Comparison of ENCODE assay signal across 8 mouse cellular contexts in the genomic region with DNA sequence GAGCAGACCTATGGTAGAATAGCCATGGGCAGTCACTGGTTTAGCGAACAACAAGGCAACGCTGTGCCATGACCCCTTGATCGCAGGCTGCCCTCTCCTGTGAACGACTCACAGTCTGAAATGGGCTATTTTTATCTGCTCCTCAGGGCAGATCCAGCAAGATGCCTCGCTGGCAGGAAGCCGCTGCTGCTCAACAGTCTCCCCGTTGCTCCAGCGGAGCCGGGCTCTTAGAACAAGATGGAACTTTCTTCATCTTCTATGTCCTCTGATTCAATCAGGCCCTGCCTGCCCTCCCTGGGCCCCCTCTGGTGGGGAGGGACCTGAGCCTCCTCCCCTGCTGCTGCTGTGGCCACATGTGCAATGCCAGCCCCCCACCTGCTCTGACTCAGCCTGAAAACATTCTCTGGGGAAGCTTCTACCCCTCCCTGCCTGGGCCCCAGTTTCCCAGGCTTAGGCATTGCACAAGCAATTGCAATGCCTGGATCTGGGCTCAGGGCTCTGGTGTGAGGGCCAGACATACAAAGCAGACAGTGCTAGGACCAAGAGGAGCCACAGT. TPM values are rescaled to one million over a fixed set of nuclear protein-coding genes. Genes with fewer than 3 reads are reported as not detected.
DNase-seq lines count a peak whose midpoint lies in the region; TF ChIP-seq lines count a peak whose summit lies in the region.

No protein-coding gene starts in this region.

- H3K27ac ChIP-seq in embryonic fibroblast, embryonic 13.5 days (ENCODE audit: insufficient read depth, low read length), result peak overlapping the region; percentile 96

- TF ChIP-seq POLR2A in embryonic fibroblast, embryonic 13.5 days (IDR thresholded peaks at IDR 0.05; ENCODE audit: low read depth, low read length), result no peak; the same call in none of the 2 replicates

- no peak for TF ChIP-seq CTCF in embryonic fibroblast, embryonic 13.5 days (IDR thresholded peaks at IDR 0.05; ENCODE audit: borderline replicate concordance, insufficient read depth, low read length)

- peak; percentile 9 for DNase-seq in kidney, adult 18-20 months
- DNase-seq in kidney, adult 11 months, result no peak
- peak; percentile 57 for DNase-seq in heart, postnatal 4 days
- peak; percentile 52 for DNase-seq in lung, postnatal 14 days
- peak; percentile 70 for DNase-seq in urinary bladder, postnatal 4 days (ENCODE audit: low spot score in 2 of 2)
- DNase-seq in layer of hippocampus, adult 11-12 months (ENCODE audit: low spot score), result no peak
- no peak for DNase-seq in T-cell, adult 2 months (ENCODE audit: low spot score)

- no peak overlapping the region for H3K4me3 ChIP-seq in embryonic fibroblast, embryonic 13.5 days (ENCODE audit: insufficient read depth, low read length)

- H3K4me1 ChIP-seq in embryonic fibroblast, embryonic 13.5 days (ENCODE audit: control insufficient read depth, insufficient read depth, low read length), result peaks cover 15% of the 10 kb centered on the region

RNA-seq across cellular contexts. Expression of gene Col5a1, which starts 27.8 kb away (rescaled TPM):
- polyA plus RNA-seq in embryonic fibroblast, embryonic 13.5 days (2011; ENCODE audit: insufficient read length, low read depth, missing spikeins), result 997 and 1,013 TPM in 2 replicates
- 100 to 1,000 TPM; 167 to 185 TPM for total RNA-seq in heart, postnatal 4 days (2021)

Comparison
In these comparisons a context has a peak if more than half of its experiments do, and no peak if none do; other contexts are left out.
1. DNase-seq: peak in kidney, adult 18-20 months (single experiment), heart, postnatal 4 days (single experiment), lung, postnatal 14 days (single experiment) and urinary bladder, postnatal 4 days (2 of 2); none in kidney, adult 11 months (single experiment), layer of hippocampus, adult 11-12 months (single experiment) and T-cell, adult 2 months (single experiment).